Mouse (Mus musculus): ENCODE results near the gene Sde2. TPM values are rescaled to one million over a fixed set of nuclear protein-coding genes. Genes with fewer than 3 reads are reported as not detected.

Sde2 gene
- total and polyA plus RNA-seq, 2 experiments from 2014 or later: 12.8 to 24.2 TPM

DNA sequence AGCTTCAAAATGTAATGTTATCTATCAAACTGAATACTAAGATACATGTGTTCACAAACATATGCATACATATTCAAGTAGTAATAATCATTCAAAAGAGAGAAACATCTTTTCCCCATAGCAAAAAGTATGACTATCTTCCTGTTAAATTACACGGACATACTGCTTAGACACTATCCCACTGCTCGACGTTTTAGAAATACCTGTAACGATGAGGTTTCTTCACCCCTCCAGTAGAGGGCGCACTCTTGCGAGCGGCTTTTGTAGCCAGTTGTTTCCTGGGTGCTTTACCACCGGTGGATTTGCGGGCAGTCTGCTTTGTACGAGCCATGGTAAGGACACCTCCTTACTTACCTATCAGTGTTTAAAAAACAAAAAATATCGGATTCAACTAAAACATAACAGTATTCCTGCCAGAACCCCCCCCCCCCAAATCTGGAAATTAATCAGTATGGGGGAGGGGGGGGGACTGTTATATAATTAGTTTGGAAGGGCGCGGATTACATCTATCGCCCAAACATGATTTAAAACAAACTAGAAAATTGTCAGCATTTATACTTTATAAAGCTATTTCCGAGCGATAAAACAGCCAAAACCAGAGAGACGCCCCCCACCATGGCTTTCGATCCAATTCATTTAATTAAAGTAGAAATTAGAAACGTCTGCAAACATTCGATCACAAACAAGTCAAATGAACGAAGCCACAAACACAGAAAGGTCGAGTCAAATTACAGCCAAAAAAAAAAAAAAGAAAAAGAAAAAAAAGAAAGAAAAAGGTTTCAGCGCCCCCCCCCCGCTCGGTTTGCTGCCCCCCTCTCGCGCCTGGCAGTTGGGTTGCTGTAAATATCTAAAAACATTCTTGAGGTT, 39.1 kb upstream of the Sde2 start:
- DNase-seq (ENCODE audit: low spot score) (no peak), ATAC-seq (ENCODE audit: low FRiP score) (no peak)
- H3K27me3 ChIP-seq (ENCODE audit: insufficient read depth, low read length): no peaks in the 10 kb centered on the region
- H3K4me3 ChIP-seq (ENCODE audit: low read depth, low read length): peak overlapping the region; percentile 57
- no peaks in the 10 kb centered on the region for H3K9me3 ChIP-seq (ENCODE audit: low read length)
- H3K9ac ChIP-seq (replicated peaks; ENCODE audit: low read length, poor library complexity, severe bottlenecking): peak overlapping the region; percentile 88
- peaks cover 3% of the 10 kb centered on the region; the same call in 1 of the 2 replicates for H3K4me1 ChIP-seq (ENCODE audit: insufficient read depth, low read length)
- peaks cover 13% of the 10 kb centered on the region for H3K36me3 ChIP-seq (ENCODE audit: insufficient read depth, low read length)
- 1% methylated on average over 27 of the region's 27 CpGs for WGBS
- peak overlapping the region; percentile 48 for H3K4me2 ChIP-seq (ENCODE audit: low read depth, low read length, poor library complexity, severe bottlenecking)
- TF ChIP-seq CTCF (IDR thresholded peaks at IDR 0.05): peak; percentile 73
- peak overlapping the region; percentile 100 for H3K27ac ChIP-seq (ENCODE audit: low read depth, low read length)

DNA sequence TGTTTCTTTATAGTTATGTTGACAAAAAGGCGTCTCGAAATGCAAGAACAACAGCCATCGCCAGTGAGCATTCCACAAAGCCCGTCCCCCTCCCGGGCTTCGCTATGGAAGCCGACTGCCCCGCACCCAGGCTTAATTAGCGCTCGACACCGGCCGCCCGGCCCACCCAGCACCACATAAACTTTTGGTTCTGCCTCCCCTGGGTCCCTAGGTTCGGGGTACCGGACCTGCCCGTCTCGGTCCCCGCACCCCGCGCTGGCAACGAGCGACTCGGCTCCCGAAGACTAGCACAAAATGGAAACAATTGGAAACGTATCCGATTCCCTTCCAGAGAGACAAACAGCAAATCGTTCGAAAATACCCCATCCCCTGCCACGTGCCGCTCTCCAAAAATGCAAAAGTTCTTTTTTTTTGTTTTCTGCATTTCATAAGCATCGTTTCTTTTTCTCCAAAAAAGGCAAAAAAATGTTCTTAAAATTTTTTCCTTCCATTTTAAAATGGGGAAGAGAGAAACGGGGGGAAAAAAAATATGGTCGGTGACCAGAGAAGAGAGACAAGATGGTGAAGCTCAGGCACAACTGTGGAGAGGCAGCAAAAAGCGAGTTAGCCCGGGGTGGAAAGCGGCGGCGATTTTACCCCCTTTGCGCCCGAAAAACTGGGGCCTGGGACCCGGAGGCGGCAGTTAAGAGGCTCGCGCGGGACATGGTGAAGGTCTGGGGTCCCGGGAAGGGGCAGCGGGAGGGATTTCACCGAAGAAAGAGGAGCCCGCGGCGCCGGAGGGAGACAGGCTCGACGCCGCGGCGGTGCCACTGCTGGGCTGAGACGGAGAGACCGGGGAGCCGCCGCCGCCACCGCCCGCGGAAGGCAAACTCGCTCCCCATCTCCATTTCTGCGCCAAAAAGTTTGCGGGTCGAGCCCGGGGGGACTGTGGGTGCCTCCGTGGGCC, 38.2 kb upstream of the Sde2 start:
- Histone ChIP-seq H3K4me1 (ENCODE audit: insufficient read depth, low read length) (peaks cover 3% of the 10 kb centered on the region; the same call in 1 of the 2 replicates), H3K9me3 (ENCODE audit: low read length) (no peaks in the 10 kb centered on the region), H3K27me3 (ENCODE audit: insufficient read depth, low read length) (no peaks in the 10 kb centered on the region), H3K4me3 (ENCODE audit: low read depth, low read length) (peak overlapping the region; percentile 57), H3K9ac (replicated peaks; ENCODE audit: low read length, poor library complexity, severe bottlenecking) (peak overlapping the region; percentile 88), H3K27ac (ENCODE audit: low read depth, low read length) (peak overlapping the region; percentile 100), H3K4me2 (ENCODE audit: low read depth, low read length, poor library complexity, severe bottlenecking) (peak overlapping the region; percentile 39), H3K36me3 (ENCODE audit: insufficient read depth, low read length) (0 out of 2 replicates have a peak, but pooled peaks cover 7% of the 10 kb centered on the region)
- DNase-seq (ENCODE audit: low spot score) (peak; percentile 62), ATAC-seq (ENCODE audit: low FRiP score) (no peak)
- WGBS: under 1% methylated on average over 71 of the region's 71 CpGs
- no peak for TF ChIP-seq CTCF (IDR thresholded peaks at IDR 0.05)

DNA sequence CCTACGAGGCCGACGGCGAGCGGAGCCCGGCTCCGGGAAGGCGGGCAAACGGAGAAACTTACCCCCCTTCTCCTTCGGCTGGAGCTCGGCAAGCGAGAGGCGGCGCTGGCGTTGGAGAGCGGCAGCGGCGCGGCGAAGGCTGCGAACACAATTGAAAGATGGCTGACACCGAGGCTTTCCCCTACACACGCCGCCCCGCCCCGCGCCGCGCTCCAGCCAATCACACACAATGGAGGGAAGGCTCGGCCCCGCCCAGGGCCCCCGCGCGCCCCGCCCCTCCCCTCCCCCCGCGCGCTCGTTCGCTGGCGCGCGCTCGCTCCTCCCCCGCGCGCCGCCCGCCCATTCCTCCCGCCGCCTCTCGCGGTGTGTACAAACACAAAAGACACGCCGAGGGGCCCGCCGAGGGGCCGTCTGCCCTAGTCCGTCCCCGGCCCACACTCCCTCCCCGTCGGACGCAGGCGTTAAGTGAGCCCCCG, 37.5 kb upstream of the Sde2 start:
- no peak for TF ChIP-seq CTCF (IDR thresholded peaks at IDR 0.05)
- Histone ChIP-seq H3K36me3 (ENCODE audit: insufficient read depth, low read length) (0 out of 2 replicates have a peak, but pooled peaks cover 3% of the 10 kb centered on the region), H3K4me2 (ENCODE audit: low read depth, low read length, poor library complexity, severe bottlenecking) (peak overlapping the region; percentile 82), H3K4me3 (ENCODE audit: low read depth, low read length) (peak overlapping the region; percentile 57), H3K27ac (ENCODE audit: low read depth, low read length) (peak overlapping the region; percentile 100), H3K9ac (replicated peaks; ENCODE audit: low read length, poor library complexity, severe bottlenecking) (peak overlapping the region; percentile 98), H3K4me1 (ENCODE audit: insufficient read depth, low read length) (peaks cover 3% of the 10 kb centered on the region; the same call in 1 of the 2 replicates), H3K27me3 (ENCODE audit: insufficient read depth, low read length) (no peaks in the 10 kb centered on the region), H3K9me3 (ENCODE audit: low read length) (no peaks in the 10 kb centered on the region)
- peak; percentile 96 for ATAC-seq (ENCODE audit: low FRiP score)
- under 1% methylated on average over 24 of the region's 65 CpGs for WGBS
- DNase-seq (ENCODE audit: low spot score): peak; percentile 96

DNA sequence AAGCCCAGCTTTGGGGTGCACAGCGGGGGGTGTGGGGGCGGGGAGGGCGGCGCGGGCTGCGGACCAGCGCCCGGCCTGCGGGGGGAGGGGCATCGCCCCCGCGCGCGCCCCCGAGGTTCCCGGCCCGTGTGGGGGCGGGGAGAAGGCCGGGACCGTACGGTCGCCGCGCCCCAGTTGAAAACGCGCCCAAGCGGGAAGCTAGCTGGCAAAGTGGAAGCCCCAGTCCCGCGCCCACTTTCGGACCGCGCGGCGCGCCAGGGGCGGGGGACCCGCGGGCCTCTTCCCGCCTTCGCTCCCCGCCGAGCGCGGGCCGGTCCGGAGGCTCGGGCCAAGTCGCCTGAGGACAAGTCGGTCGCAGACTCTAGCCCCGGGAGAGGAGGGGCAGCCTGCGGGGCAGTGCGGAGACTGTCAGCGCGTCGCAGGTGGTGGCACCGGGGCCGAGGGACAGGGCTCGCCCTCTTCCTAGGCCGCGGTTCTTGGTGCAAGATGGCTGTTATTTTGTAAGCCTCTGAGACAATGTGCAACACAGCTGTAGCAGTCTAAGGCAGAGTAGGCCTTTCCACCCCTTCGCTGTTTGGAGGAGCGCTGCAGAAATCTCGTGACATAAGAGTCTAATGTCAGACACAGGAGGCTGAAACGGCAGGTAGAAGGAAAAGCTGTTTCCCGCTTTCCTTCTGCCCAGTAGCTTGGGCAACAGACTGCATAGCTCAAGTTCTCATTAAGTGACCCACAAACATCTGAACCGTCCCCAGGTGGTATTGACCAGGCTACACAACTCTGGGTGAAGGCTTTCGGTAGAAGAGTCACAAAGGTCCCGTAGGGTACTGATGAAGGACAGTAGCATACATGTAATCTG, 36.8 kb upstream of the Sde2 start, which contains the start of gene H3f3a:
Gene H3f3a, minus strand, starts transcription at position 59 of the 856 bp plus-strand sequence.
- DNase-seq (ENCODE audit: low spot score): peak; percentile 54
- Histone ChIP-seq H3K36me3 (ENCODE audit: insufficient read depth, low read length) (0 out of 2 replicates have a peak, but pooled peaks cover 3% of the 10 kb centered on the region), H3K4me3 (ENCODE audit: low read depth, low read length) (peak within 1 kb of the TSS; percentile 57), H3K27me3 (ENCODE audit: insufficient read depth, low read length) (no peaks in the 10 kb centered on the region), H3K9me3 (ENCODE audit: low read length) (no peaks in the 10 kb centered on the region), H3K9ac (replicated peaks; ENCODE audit: low read length, poor library complexity, severe bottlenecking) (peak within 1 kb of the TSS; percentile 98), H3K4me1 (ENCODE audit: insufficient read depth, low read length) (peaks cover 3% of the 10 kb centered on the region; the same call in 1 of the 2 replicates), H3K27ac (ENCODE audit: low read depth, low read length) (peak within 1 kb of the TSS; percentile 100), H3K4me2 (ENCODE audit: low read depth, low read length, poor library complexity, severe bottlenecking) (peak within 1 kb of the TSS; percentile 82)
- WGBS: 1% methylated on average over 56 of the region's 69 CpGs
- peak; percentile 70 for ATAC-seq (ENCODE audit: low FRiP score)
- TF ChIP-seq CTCF (IDR thresholded peaks at IDR 0.05): no peak

All from midbrain, postnatal 0 days (tissue).